Mouse (Mus musculus) C2C12 (cell line): ENCODE measurements around the gene Cfap65.

Experiments
- CTCF ChIP-seq: IDR thresholded peaks from one replicate; pipeline ENCODE4 v1.5.1; 2011; ENCODE audit not compliant: control insufficient read depth, insufficient read depth, insufficient read length
- MAX ChIP-seq: IDR thresholded peaks from one replicate; pipeline ENCODE4 v1.6.1; 2011; ENCODE audit warnings: mild to moderate bottlenecking, control low read depth
- MYOD1 ChIP-seq: IDR thresholded peaks from one replicate; pipeline ENCODE4 v1.6.1; 2011; ENCODE audit warnings: low read depth; ENCODE audit not compliant: control insufficient read depth, insufficient read length
- MYOG ChIP-seq: IDR thresholded peaks from one replicate; pipeline ENCODE4 v1.6.1; 2011; ENCODE audit not compliant: control insufficient read depth, insufficient read length; ENCODE audit errors: extremely low read depth

DNA sequence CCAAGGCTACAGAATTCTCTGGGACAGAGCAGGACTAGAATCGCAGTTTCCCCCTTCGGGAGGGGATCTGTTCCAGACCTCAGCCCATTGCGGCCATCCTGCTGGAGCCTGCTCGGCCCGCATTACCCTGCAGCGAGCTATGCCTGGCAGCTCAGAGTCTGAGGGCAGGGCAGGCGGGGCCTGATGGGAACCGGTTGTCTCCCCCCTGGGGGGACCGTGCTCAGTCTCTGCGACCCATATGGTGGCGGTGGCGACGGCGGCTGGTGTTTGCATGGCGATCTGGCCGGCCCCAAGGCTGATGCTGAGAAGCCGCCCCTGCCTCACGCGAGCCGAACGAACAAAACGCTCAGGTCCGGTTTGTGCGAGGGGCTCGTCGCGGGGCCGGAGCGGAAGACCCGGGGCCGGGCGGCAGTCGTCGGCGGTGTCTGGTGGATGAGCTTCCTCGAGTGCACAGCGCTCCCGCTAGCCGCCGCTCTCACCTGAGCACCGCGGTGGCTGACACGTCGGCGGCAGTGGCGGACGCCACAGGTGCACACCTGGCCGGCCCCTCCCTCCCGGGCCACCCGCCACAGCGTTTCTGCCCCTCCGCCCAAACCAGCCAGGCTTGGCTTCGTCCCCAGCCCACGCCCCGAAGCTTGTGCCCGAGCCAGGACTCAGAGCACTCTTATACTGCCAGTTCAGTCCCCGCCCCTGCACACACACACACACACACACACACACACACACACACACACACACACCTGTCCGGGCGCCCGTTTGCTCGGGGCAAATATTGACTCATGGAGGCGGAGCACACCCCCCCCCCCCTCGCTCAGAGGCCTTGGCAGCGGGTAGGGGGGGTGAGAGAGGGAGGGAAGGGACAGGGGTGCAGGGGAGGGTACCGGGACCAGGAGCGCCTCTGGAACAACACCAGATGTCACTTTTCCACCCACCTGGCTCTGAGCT is 34.8 kb downstream of the Cfap65 start:
- TF ChIP-seq CTCF = no peak
- no peak for TF ChIP-seq MAX
- no peak for TF ChIP-seq MYOD1
- TF ChIP-seq MYOG = no peak
